Mouse (Mus musculus): ENCODE data around the gene Ugt1a5.

Ugt1a5 gene

GRCm38 (mm10) chr1:88261706-88262105, 95.9 kb downstream of the Ugt1a5 start:
- DNase-seq (ENCODE audit: extremely low spot score): no peak

GRCm38 (mm10) chr1:88262255-88262654, 96.4 kb downstream of the Ugt1a5 start:
- no peak for DNase-seq (ENCODE audit: extremely low spot score)

DNA sequence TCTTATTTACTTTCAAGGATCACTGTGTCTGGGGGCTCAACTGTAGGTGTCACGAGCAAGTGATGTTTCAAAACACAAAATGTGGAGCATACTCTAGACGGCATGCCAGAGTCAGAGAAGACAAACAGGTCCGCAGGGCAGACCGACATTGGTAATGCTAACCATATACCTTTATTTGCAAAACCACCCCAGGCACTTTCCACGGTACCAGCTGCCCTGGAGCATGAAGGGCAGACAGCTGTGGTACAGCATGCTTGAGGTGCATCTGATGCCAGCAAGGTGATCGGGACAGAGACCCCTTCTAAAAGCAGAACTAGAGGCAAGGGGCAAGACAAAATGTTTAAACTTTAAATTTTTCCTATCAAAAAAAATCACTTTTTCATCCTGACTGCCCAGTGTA, 97.1 kb downstream of the Ugt1a5 start:
- DNase-seq (ENCODE audit: extremely low spot score): no peak

- DNase-seq (ENCODE audit: extremely low spot score): no peak
Observed at GRCm38 (mm10) chr1:88263778-88264177, 98.0 kb downstream of the Ugt1a5 start.

DNA sequence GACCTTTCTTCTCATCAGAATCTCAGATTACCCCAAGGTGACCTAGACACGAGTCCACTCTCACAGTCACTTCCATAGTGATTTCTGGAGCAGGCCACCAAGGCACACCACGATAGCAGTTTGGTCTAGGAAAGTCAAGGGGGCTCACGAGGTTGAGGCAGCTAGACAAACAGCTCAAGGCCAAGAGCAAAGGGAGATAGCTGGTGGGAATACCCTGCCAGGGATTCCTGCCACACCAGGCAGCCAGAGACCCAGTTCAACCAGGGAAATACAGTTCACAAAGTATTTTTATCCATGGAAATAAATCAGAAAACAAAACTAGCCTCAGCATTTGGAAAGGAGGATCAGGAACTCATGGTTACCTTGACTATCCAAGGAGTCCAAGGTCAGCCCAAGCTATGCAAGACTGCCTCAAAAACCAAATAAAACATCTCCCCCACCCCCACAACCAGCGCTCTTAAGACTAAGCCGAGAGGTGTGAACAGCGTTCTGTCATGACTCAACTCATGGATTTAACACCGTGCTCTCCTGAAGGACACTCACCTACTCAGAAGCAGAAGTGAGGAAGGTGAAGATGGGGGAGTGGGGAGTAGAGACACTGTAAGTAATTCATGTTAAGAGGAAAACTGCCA, 98.5 kb downstream of the Ugt1a5 start:
- DNase-seq (ENCODE audit: extremely low spot score): no peak

DNA sequence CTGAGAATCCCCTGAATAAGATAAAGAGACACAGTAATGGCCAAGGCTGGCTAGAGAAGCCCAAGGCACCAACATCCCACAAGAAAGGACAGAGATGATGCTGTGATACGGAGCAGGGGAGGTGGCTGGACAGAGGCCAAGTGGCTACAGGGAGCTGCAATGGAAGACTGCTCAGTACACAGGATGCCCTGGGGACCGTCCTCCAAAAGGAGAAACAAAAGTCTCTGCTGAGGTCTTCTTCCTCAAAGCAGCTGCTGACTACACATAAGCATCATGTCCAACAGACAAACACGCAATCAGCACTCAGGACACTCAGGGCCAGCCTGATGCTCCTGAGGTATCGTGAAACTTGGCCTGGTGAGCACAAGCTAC, 99.0 kb downstream of the Ugt1a5 start:
- no peak for DNase-seq (ENCODE audit: extremely low spot score)

DNA sequence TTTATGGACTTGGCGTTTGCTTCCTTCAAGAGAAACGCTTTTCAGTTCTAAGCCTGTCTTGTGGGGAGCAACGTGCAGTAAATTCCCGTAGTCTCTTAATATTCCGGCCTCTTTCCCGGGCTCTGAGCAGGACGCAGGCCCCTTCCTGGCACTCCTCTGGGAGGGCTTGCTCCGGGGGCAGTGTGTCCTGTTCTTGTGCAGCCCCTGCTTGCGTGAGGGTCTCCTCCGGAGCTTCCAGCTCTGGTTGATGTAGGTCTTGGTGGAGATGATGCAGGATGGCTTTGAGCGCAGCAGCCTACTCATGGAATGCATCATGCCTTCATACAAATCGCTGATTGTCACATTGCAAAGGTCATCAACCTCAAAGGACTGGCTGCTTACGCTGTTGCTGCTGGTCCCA, 100.3 kb downstream of the Ugt1a5 start:
- DNase-seq (ENCODE audit: extremely low spot score): no peak

DNA sequence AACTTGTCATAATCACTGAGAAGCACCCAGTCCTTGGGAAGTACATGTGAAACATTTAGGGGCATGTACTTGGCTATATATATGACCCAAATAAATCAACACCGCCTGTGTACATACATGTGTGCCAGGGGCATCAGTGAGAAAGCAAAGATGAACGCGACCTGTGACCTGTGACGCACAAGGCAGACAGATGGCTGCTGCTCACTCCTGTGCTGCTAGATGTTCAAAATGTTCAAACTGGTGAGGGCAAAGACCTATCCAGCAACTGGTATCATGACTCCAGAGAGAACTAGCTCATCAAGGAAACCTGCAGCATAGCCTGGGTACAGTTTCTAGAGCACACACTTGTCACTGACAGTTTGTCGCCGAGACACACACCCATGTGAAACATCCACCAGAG, 101.7 kb downstream of the Ugt1a5 start:
- no peak for DNase-seq (ENCODE audit: extremely low spot score)

DNA sequence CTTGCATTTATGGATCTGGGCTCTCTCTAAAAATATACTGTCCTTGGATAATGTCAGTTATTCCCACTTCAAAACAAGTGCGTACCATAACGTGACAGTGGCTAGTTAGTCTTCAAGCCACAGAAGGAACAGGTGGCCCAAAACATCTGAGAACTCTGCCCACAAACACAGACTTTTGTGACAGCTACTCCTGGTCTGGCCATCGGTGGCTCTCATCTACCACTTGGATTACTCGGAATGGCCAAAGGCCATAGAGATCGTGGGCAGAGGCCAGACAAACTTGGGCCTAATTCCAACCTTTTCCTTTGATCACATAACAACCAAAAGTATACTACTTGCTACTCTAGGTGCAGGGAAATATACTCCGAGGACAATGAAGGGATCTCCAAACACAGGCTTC, 102.3 kb downstream of the Ugt1a5 start:
- DNase-seq (ENCODE audit: extremely low spot score): no peak
